Mouse (Mus musculus): ENCODE measurements around the gene Rpl3. TPM values are rescaled to one million over a fixed set of nuclear protein-coding genes. Genes with fewer than 3 reads are reported as not detected.

Rpl3 gene
- polyA plus RNA-seq, 1 experiment from 2014 or later, result 1,003 TPM

- no peak overlapping the region for H3K27ac ChIP-seq (ENCODE audit: low read depth, low read length)
- peaks cover 10% of the 10 kb centered on the region; the same call in 1 of the 2 replicates for H3K4me1 ChIP-seq (ENCODE audit: control insufficient read depth, insufficient read depth, low read length)
- H3K9ac ChIP-seq (ENCODE audit: low read length), result no peak overlapping the region
- no peaks in the 10 kb centered on the region for H3K9me3 ChIP-seq (ENCODE audit: control insufficient read depth, low read length)
- peaks cover 21% of the 10 kb centered on the region for H3K36me3 ChIP-seq (ENCODE audit: control insufficient read depth, insufficient read depth, low read length)
- DNase-seq (ENCODE audit: low spot score) (no peak), ATAC-seq (ENCODE audit: insufficient read depth, low FRiP score, low TSS enrichment) (no peak)
- no peak overlapping the region for H3K4me2 ChIP-seq (ENCODE audit: low read depth)
- no peak overlapping the region for H3K4me3 ChIP-seq (ENCODE audit: low read depth, low read length)
- H3K27me3 ChIP-seq (ENCODE audit: control insufficient read depth, insufficient read depth, low read length), result no peaks in the 10 kb centered on the region
- 77% methylated on average over 11 of the region's 11 CpGs for WGBS
Measured at GRCm38 (mm10) chr15:80078058-80078814, 13.4 kb downstream of the Rpl3 start.

- no peak overlapping the region for H3K9ac ChIP-seq (ENCODE audit: low read length)
- 8% methylated on average over 2 of the region's 2 CpGs for WGBS
- H3K4me2 ChIP-seq (ENCODE audit: low read depth), result no peak overlapping the region
- H3K9me3 ChIP-seq (ENCODE audit: control insufficient read depth, low read length), result no peaks in the 10 kb centered on the region
- peaks cover 3% of the 10 kb centered on the region; the same call in 1 of the 2 replicates for H3K4me1 ChIP-seq (ENCODE audit: control insufficient read depth, insufficient read depth, low read length)
- H3K4me3 ChIP-seq (ENCODE audit: low read depth, low read length), result no peak overlapping the region
- H3K27me3 ChIP-seq (ENCODE audit: control insufficient read depth, insufficient read depth, low read length), result no peaks in the 10 kb centered on the region
- no peak overlapping the region for H3K27ac ChIP-seq (ENCODE audit: low read depth, low read length)
- ATAC-seq (ENCODE audit: insufficient read depth, low FRiP score, low TSS enrichment) (peak; percentile 63; the same call in 1 of the 2 replicates), DNase-seq (ENCODE audit: low spot score) (peak; percentile 84)
- H3K36me3 ChIP-seq (ENCODE audit: control insufficient read depth, insufficient read depth, low read length), result peaks cover 21% of the 10 kb centered on the region
Measured at GRCm38 (mm10) chr15:80076338-80077136, 15.1 kb downstream of the Rpl3 start.

GRCm38 (mm10) chr15:80075733-80076337 lies 15.8 kb downstream of the Rpl3 start:
- DNase-seq (ENCODE audit: low spot score), result no peak
- H3K9ac ChIP-seq (ENCODE audit: low read length), result no peak overlapping the region
- H3K9me3 ChIP-seq (ENCODE audit: control insufficient read depth, low read length), result no peaks in the 10 kb centered on the region
- no peaks in the 10 kb centered on the region for H3K27me3 ChIP-seq (ENCODE audit: control insufficient read depth, insufficient read depth, low read length)
- H3K4me2 ChIP-seq (ENCODE audit: low read depth), result no peak overlapping the region
- H3K27ac ChIP-seq (ENCODE audit: low read depth, low read length), result 0 out of 2 replicates have a peak overlapping the region, but pooled peaks have one; percentile 27
- H3K4me1 ChIP-seq (ENCODE audit: control insufficient read depth, insufficient read depth, low read length), result peaks cover under 1% of the 10 kb centered on the region; the same call in 1 of the 2 replicates
- ATAC-seq (ENCODE audit: insufficient read depth, low FRiP score, low TSS enrichment), result peak; percentile 28; the same call in 1 of the 2 replicates
- H3K4me3 ChIP-seq (ENCODE audit: low read depth, low read length), result no peak overlapping the region
- H3K36me3 ChIP-seq (ENCODE audit: control insufficient read depth, insufficient read depth, low read length), result peaks cover 18% of the 10 kb centered on the region
- WGBS, result 43% methylated on average over 5 of the region's 5 CpGs

GRCm38 (mm10) chr15:80075374-80075694 lies 16.3 kb downstream of the Rpl3 start:
- Histone ChIP-seq H3K4me1 (ENCODE audit: control insufficient read depth, insufficient read depth, low read length) (no peaks in the 10 kb centered on the region), H3K9me3 (ENCODE audit: control insufficient read depth, low read length) (no peaks in the 10 kb centered on the region), H3K27me3 (ENCODE audit: control insufficient read depth, insufficient read depth, low read length) (no peaks in the 10 kb centered on the region), H3K36me3 (ENCODE audit: control insufficient read depth, insufficient read depth, low read length) (peaks cover 17% of the 10 kb centered on the region), H3K4me2 (ENCODE audit: low read depth) (no peak overlapping the region), H3K4me3 (ENCODE audit: low read depth, low read length) (no peak overlapping the region), H3K27ac (ENCODE audit: low read depth, low read length) (0 out of 2 replicates have a peak overlapping the region, but pooled peaks have one; percentile 27), H3K9ac (ENCODE audit: low read length) (no peak overlapping the region)
- DNase-seq (ENCODE audit: low spot score) (no peak), ATAC-seq (ENCODE audit: insufficient read depth, low FRiP score, low TSS enrichment) (no peak; the same call in 1 of the 2 replicates)
- WGBS, result 51% methylated on average over 3 of the region's 3 CpGs

DNA sequence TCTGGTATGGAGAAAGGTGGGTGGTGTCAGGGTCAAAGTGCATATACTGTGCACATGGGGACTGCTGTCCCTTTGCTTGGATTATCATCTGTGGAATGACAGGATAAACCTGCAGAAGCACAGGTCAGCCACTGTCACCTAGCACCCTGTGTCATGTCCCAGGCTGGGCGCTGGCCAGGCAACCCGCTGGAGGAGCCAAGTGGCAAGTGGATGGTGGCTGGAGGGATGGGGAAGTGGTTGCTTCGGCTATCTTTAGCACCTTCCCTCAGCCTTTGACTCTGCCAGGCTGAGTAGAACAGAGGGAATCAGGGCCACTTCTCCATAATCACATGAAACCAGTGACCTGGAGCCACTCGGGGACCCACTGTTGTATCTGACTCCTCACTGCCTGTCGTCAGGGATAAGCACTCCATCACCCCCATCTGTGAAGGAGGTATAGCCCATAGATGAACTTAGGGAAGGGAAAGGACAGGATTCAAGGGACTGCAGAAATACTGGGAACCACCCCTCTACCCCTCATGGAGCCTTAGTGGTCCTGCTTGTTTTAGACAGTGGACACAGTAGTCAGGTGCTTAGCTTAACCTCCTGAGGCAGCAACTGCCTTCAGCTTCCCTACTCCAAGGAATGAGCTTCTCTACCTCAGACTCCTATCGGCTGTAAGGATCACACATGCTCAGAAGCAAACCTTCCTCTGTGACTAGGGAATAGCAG lies 16.9 kb downstream of the Rpl3 start:
- Histone ChIP-seq H3K9me3 (ENCODE audit: control insufficient read depth, low read length) (no peaks in the 10 kb centered on the region), H3K36me3 (ENCODE audit: control insufficient read depth, insufficient read depth, low read length) (peaks cover 13% of the 10 kb centered on the region), H3K4me3 (ENCODE audit: low read depth, low read length) (no peak overlapping the region), H3K9ac (ENCODE audit: low read length) (no peak overlapping the region), H3K4me1 (ENCODE audit: control insufficient read depth, insufficient read depth, low read length) (no peaks in the 10 kb centered on the region), H3K4me2 (ENCODE audit: low read depth) (no peak overlapping the region), H3K27ac (ENCODE audit: low read depth, low read length) (no peak overlapping the region), H3K27me3 (ENCODE audit: control insufficient read depth, insufficient read depth, low read length) (no peaks in the 10 kb centered on the region)
- no peak for ATAC-seq (ENCODE audit: insufficient read depth, low FRiP score, low TSS enrichment)
- DNase-seq (ENCODE audit: low spot score), result no peak
- WGBS, result 63% methylated on average over 6 of the region's 6 CpGs

GRCm38 (mm10) chr15:80073256-80073621 lies 18.4 kb downstream of the Rpl3 start:
- Histone ChIP-seq H3K4me2 (ENCODE audit: low read depth) (no peak overlapping the region), H3K27me3 (ENCODE audit: control insufficient read depth, insufficient read depth, low read length) (no peaks in the 10 kb centered on the region), H3K9ac (ENCODE audit: low read length) (no peak overlapping the region), H3K4me1 (ENCODE audit: control insufficient read depth, insufficient read depth, low read length) (no peaks in the 10 kb centered on the region), H3K9me3 (ENCODE audit: control insufficient read depth, low read length) (no peaks in the 10 kb centered on the region), H3K36me3 (ENCODE audit: control insufficient read depth, insufficient read depth, low read length) (peaks cover 4% of the 10 kb centered on the region; the same call in 1 of the 2 replicates), H3K4me3 (ENCODE audit: low read depth, low read length) (no peak overlapping the region), H3K27ac (ENCODE audit: low read depth, low read length) (no peak overlapping the region)
- no peak for ATAC-seq (ENCODE audit: insufficient read depth, low FRiP score, low TSS enrichment)
- DNase-seq (ENCODE audit: low spot score), result no peak
- 100% methylated on average over 1 of the region's 1 CpGs for WGBS

DNA sequence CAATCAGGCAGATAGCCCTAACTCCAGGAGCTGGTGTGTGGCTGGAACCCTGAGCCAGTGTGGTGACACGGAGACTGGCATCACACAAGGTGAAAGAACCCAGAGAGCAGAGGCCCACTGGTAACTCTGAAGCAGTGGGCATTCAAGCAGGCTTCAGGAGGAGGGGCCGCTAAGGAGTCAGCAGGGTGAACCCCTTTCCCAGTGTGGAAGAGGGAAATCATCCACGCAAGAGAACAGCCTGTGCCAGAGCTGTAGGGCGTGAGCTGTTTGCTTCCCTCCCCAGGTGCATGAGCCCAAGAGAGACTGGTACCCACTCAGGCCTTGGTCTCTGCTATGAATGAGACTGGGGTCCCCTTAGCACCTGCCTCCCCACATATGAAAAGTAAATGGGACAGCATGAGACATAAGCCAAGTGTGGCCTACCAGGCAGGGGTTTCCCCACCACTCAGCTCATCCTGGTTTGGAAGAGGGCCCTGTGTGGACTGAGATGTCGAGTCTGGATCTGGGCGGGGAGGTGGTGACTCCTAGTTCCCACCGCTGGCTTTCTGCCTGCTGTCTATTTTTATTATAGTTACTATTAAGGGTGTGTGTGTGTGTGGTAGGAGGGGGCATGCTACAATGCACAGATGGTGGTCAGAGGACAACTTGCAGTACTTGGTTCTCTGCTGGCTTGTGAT lies 19.0 kb downstream of the Rpl3 start:
- Histone ChIP-seq H3K27ac (ENCODE audit: low read depth, low read length) (no peak overlapping the region), H3K9ac (ENCODE audit: low read length) (no peak overlapping the region), H3K36me3 (ENCODE audit: control insufficient read depth, insufficient read depth, low read length) (peaks cover 2% of the 10 kb centered on the region; the same call in 1 of the 2 replicates), H3K27me3 (ENCODE audit: control insufficient read depth, insufficient read depth, low read length) (no peaks in the 10 kb centered on the region), H3K9me3 (ENCODE audit: control insufficient read depth, low read length) (no peaks in the 10 kb centered on the region), H3K4me2 (ENCODE audit: low read depth) (no peak overlapping the region), H3K4me3 (ENCODE audit: low read depth, low read length) (no peak overlapping the region), H3K4me1 (ENCODE audit: control insufficient read depth, insufficient read depth, low read length) (no peaks in the 10 kb centered on the region)
- DNase-seq (ENCODE audit: low spot score) (no peak), ATAC-seq (ENCODE audit: insufficient read depth, low FRiP score, low TSS enrichment) (no peak)
- WGBS, result 86% methylated on average over 7 of the region's 7 CpGs

- Histone ChIP-seq H3K4me2 (ENCODE audit: low read depth) (no peak overlapping the region), H3K27ac (ENCODE audit: low read depth, low read length) (no peak overlapping the region), H3K4me3 (ENCODE audit: low read depth, low read length) (no peak overlapping the region), H3K9ac (ENCODE audit: low read length) (no peak overlapping the region), H3K4me1 (ENCODE audit: control insufficient read depth, insufficient read depth, low read length) (no peaks in the 10 kb centered on the region), H3K9me3 (ENCODE audit: control insufficient read depth, low read length) (no peaks in the 10 kb centered on the region), H3K36me3 (ENCODE audit: control insufficient read depth, insufficient read depth, low read length) (no peaks in the 10 kb centered on the region), H3K27me3 (ENCODE audit: control insufficient read depth, insufficient read depth, low read length) (no peaks in the 10 kb centered on the region)
- ATAC-seq (ENCODE audit: insufficient read depth, low FRiP score, low TSS enrichment) (no peak), DNase-seq (ENCODE audit: low spot score) (no peak)
- WGBS, result 58% methylated on average over 9 of the region's 9 CpGs
Measured at GRCm38 (mm10) chr15:80071951-80072437, 19.7 kb downstream of the Rpl3 start.
